Mouse (Mus musculus): ENCODE results near the gene Scyl1. TPM values are rescaled to one million over a fixed set of nuclear protein-coding genes. Genes with fewer than 3 reads are reported as not detected.

Gene Scyl1
- polyA plus RNA-seq (2014; fragmentation: Illumina TruSeq; extraction: RNeasy Lipid Tissue Mini Kit (QIAGEN cat#74804); ENCODE audit: low read depth, low replicate concordance): 96.2 TPM

GRCm38 (mm10) chr19:5770925-5771860, at the start of gene Scyl1:
Gene Scyl1, minus strand, starts transcription at chr19:5771419.

DNA sequence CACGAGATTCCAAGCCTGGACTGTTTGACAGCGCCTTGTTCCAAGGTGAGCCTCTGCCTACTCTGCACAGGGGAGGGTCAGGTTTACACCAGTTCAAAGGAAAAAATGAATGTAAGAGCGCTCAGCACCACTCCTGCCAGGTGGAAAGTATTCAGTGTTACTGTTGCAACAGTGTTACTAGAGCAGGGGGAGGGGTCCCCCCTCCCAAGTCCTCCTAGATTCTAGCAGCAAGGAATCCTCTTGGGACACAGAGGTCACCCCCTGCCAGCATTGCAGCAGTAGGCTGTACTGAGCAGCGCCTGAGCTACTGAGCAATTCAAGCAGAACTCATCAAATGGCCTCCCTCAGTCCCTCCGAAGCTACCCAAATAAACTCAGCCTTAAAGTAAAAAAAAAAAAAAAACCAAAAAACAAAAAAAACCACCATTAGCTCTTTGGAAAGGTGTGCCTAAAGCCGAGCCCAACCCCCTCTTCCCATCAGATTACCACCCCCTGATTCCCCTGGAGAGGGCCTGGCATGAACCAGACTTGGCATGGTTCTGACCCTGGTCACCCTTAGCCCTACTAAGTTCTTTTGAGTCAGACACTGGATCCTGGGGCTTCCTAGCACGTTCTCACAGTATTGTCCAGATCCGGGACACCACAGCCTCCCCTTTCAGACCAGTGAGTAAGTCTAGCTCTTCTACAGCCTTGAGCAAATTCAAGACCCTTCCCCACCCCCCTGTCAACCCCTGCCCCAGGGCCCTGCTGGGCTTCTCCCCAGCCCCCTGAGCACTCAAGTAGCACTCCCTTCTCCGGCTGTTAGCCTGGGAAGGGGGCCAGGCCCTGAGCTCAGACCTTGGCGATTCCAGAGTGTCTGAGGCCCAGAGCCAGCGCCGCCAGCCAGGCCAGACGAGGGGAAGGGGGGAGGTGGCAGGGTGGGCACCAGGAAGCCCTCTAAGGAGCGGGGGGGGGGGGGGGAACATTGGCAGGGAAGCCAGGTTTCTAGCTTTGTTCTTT, 30.6 kb downstream of the Scyl1 start, which contains the start of gene Ltbp3:
Ltbp3 (plus strand) TSS at position 585 of the 998 bp plus-strand sequence.

DNA sequence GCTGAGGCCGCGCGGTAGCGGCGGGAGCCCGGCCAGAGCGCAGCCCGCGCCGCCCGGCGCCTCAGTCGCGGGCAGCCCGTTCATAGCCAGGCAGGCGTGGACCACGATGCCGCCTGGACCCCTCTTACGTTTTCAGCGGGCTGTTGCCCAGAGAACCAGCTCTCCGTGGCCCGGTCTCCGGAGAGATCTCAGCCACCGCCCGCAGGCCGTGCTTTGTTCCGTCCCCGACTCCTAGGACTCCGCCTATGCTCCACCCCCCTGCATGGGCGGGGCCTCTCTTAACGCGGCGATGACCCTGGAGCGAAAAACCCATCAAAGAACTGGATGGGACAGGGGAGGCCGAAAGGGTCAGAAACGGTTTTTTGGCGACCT, 41.8 kb downstream of the Scyl1 start, which contains the start of gene Fam89b:
Fam89b (minus strand) TSS at position 210 of the 372 bp plus-strand sequence.

DNA sequence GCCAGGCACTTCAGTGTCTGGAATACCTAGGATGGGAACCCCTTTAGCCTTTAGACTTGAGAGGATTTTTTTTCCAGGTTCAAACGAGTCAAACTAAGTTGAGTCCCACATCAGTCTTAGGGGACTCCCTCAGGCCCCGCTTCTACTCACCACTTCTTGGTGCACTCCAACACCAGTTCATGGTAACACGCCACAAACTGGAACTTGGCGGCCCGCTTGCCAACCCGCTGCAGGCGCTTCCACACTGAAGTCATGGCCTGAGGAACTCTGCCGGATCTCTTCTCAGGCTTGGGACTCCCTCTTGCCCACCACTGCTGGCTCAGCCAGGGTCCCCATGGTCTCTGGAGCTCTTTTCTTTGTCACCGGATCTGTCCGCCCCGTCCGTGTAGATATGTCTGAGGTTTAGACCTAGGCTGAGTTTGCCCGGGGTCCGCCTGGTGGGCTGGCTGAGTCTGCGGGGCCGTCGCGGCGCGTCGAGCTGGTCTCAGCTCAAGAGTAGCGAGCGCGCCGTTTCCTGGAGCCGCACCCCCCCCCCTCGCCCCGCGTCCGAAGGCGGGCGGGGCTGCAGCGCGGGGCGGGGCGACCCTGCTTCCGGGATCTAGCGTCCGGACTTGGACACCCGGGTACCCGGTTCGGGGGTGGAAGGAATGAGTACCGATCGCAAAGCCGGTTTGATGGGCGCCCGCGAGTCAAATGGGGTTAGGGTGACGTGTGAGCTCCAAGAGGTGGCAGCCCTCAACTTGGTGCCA, 45.3 kb downstream of the Scyl1 start, which contains the start of gene Ehbp1l1:
Ehbp1l1 (minus strand) TSS at position 551 of the 749 bp plus-strand sequence.

Other genes with a start within 250 kb of the Scyl1 start
- 2.1 TPM for gene Ovol1, start 210.8 kb downstream of the Scyl1 start, polyA plus RNA-seq (2014; fragmentation: Illumina TruSeq; extraction: RNeasy Lipid Tissue Mini Kit (QIAGEN cat#74804); ENCODE audit: low read depth, low replicate concordance)
- 5.9 TPM for gene Ap5b1, start 203.4 kb downstream of the Scyl1 start, polyA plus RNA-seq (2014; fragmentation: Illumina TruSeq; extraction: RNeasy Lipid Tissue Mini Kit (QIAGEN cat#74804); ENCODE audit: low read depth, low replicate concordance)
- 47.8 TPM for gene Rnaseh2c, start 169.5 kb downstream of the Scyl1 start, polyA plus RNA-seq (2014; fragmentation: Illumina TruSeq; extraction: RNeasy Lipid Tissue Mini Kit (QIAGEN cat#74804); ENCODE audit: low read depth, low replicate concordance)
- 43.1 TPM for gene Kat5, start 161.2 kb downstream of the Scyl1 start, polyA plus RNA-seq (2014; fragmentation: Illumina TruSeq; extraction: RNeasy Lipid Tissue Mini Kit (QIAGEN cat#74804); ENCODE audit: low read depth, low replicate concordance)
- gene Rela, start 133.9 kb downstream of the Scyl1 start, polyA plus RNA-seq (2014; fragmentation: Illumina TruSeq; extraction: RNeasy Lipid Tissue Mini Kit (QIAGEN cat#74804); ENCODE audit: low read depth, low replicate concordance): 47.9 TPM
- gene Sipa1, start 107.7 kb downstream of the Scyl1 start, polyA plus RNA-seq (2014; fragmentation: Illumina TruSeq; extraction: RNeasy Lipid Tissue Mini Kit (QIAGEN cat#74804); ENCODE audit: low read depth, low replicate concordance): 23.3 TPM
- gene Map3k11, start 82.7 kb downstream of the Scyl1 start, polyA plus RNA-seq (2014; fragmentation: Illumina TruSeq; extraction: RNeasy Lipid Tissue Mini Kit (QIAGEN cat#74804); ENCODE audit: low read depth, low replicate concordance): 28.7 TPM
- gene Pcnx3, start 82.5 kb downstream of the Scyl1 start, polyA plus RNA-seq (2014; fragmentation: Illumina TruSeq; extraction: RNeasy Lipid Tissue Mini Kit (QIAGEN cat#74804); ENCODE audit: low read depth, low replicate concordance): 48.3 TPM
- gene Kcnk7, start 67.1 kb downstream of the Scyl1 start, polyA plus RNA-seq (2014; fragmentation: Illumina TruSeq; extraction: RNeasy Lipid Tissue Mini Kit (QIAGEN cat#74804); ENCODE audit: low read depth, low replicate concordance): 0.48 TPM
- gene Ehbp1l1, start 45.1 kb downstream of the Scyl1 start, polyA plus RNA-seq (2014; fragmentation: Illumina TruSeq; extraction: RNeasy Lipid Tissue Mini Kit (QIAGEN cat#74804); ENCODE audit: low read depth, low replicate concordance): 30.6 TPM
- gene Fam89b, start 41.8 kb downstream of the Scyl1 start, polyA plus RNA-seq (2014; fragmentation: Illumina TruSeq; extraction: RNeasy Lipid Tissue Mini Kit (QIAGEN cat#74804); ENCODE audit: low read depth, low replicate concordance): 47.1 TPM
- 196 TPM for gene Ltbp3, start 30.5 kb downstream of the Scyl1 start, polyA plus RNA-seq (2014; fragmentation: Illumina TruSeq; extraction: RNeasy Lipid Tissue Mini Kit (QIAGEN cat#74804); ENCODE audit: low read depth, low replicate concordance)
- 8.9 TPM for gene Frmd8, start 103.9 kb upstream of the Scyl1 start, polyA plus RNA-seq (2014; fragmentation: Illumina TruSeq; extraction: RNeasy Lipid Tissue Mini Kit (QIAGEN cat#74804); ENCODE audit: low read depth, low replicate concordance)
- 18.2 TPM for gene Slc25a45, start 106.4 kb upstream of the Scyl1 start, polyA plus RNA-seq (2014; fragmentation: Illumina TruSeq; extraction: RNeasy Lipid Tissue Mini Kit (QIAGEN cat#74804); ENCODE audit: low read depth, low replicate concordance)
- gene Tigd3, start 122.7 kb upstream of the Scyl1 start, polyA plus RNA-seq (2014; fragmentation: Illumina TruSeq; extraction: RNeasy Lipid Tissue Mini Kit (QIAGEN cat#74804); ENCODE audit: low read depth, low replicate concordance): 0.92 TPM
- 49.7 TPM for gene Dpf2, start 141.6 kb upstream of the Scyl1 start, polyA plus RNA-seq (2014; fragmentation: Illumina TruSeq; extraction: RNeasy Lipid Tissue Mini Kit (QIAGEN cat#74804); ENCODE audit: low read depth, low replicate concordance)
- gene Cdc42ep2, start 153.4 kb upstream of the Scyl1 start, polyA plus RNA-seq (2014; fragmentation: Illumina TruSeq; extraction: RNeasy Lipid Tissue Mini Kit (QIAGEN cat#74804); ENCODE audit: low read depth, low replicate concordance): 6.9 TPM
- gene Pola2, start 192.8 kb upstream of the Scyl1 start, polyA plus RNA-seq (2014; fragmentation: Illumina TruSeq; extraction: RNeasy Lipid Tissue Mini Kit (QIAGEN cat#74804); ENCODE audit: low read depth, low replicate concordance): 16.5 TPM
- not detected for gene Slc22a20, start 214.7 kb upstream of the Scyl1 start, polyA plus RNA-seq (2014; fragmentation: Illumina TruSeq; extraction: RNeasy Lipid Tissue Mini Kit (QIAGEN cat#74804); ENCODE audit: low read depth, low replicate concordance)
- 67.4 TPM for gene Capn1, start 244.5 kb upstream of the Scyl1 start, polyA plus RNA-seq (2014; fragmentation: Illumina TruSeq; extraction: RNeasy Lipid Tissue Mini Kit (QIAGEN cat#74804); ENCODE audit: low read depth, low replicate concordance)